Mouse (Mus musculus): ENCODE results near the gene Cx3cr1. TPM values are rescaled to one million over a fixed set of nuclear protein-coding genes. Genes with fewer than 3 reads are reported as not detected.

Cx3cr1 gene
- polyA plus RNA-seq, 1 experiment from 2014 or later, result 8.6 TPM

DNA sequence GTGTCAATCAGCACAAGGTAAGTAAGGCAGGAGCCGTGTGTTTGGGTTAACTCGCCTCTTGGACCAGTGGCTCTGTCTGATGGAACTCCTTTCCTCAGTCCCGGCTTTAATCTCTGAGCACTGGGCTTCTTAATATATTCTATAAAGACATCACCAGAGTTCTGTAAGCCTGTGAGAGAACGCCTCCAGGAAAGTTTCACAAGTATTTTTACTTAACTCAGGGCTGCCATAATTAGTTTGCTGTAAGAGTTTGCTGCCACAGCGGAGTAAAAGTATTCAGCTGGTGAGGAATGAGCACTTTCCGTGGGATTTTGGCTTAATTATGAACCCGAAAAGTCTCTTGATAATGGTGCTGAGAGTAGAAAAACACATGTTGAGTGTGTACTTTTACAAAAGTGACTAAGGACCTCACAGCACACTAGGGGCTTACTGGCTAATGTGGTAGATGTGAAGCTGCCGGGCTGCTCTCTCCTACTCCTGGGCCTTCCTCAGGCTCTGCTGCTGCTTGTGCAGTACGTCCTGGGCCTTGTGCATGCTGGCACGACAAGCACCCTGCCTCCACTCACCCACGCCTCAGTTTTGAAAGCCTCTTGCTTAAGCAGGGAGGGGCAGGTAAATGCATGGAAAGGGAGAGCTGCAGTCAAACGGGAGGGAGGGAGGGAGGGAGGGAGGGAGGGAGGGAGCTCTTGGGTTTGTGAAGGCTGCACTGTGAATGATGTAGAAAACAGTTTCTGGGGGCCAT, 167.1 kb downstream of the Cx3cr1 start:
- Histone ChIP-seq H3K4me3 (ENCODE audit: low read depth, low read length) (no peak overlapping the region), H3K4me2 (replicated peaks; ENCODE audit: low read depth) (no peak overlapping the region), H3K27ac (replicated peaks) (no peak overlapping the region), H3K9ac (ENCODE audit: low read length) (no peak overlapping the region), H3K9me3 (ENCODE audit: control insufficient read depth, low read length) (no peaks in the 10 kb centered on the region), H3K4me1 (replicated peaks; ENCODE audit: control insufficient read depth, insufficient read depth) (no peaks in the 10 kb centered on the region), H3K36me3 (ENCODE audit: control insufficient read depth, insufficient read depth, low read length) (peaks cover 25% of the 10 kb centered on the region), H3K27me3 (ENCODE audit: control insufficient read depth, insufficient read depth, low read length) (no peaks in the 10 kb centered on the region)
- ATAC-seq (ENCODE audit: low FRiP score, low TSS enrichment) (no peak), DNase-seq (ENCODE audit: low spot score) (no peak)
- no peak for TF ChIP-seq EP300 (optimal IDR thresholded peaks at IDR 0.05)
- TF ChIP-seq CTCF (IDR thresholded peaks at IDR 0.05; ENCODE audit: low read depth), result no peak
- 84% methylated on average over 11 of the region's 12 CpGs for WGBS

DNA sequence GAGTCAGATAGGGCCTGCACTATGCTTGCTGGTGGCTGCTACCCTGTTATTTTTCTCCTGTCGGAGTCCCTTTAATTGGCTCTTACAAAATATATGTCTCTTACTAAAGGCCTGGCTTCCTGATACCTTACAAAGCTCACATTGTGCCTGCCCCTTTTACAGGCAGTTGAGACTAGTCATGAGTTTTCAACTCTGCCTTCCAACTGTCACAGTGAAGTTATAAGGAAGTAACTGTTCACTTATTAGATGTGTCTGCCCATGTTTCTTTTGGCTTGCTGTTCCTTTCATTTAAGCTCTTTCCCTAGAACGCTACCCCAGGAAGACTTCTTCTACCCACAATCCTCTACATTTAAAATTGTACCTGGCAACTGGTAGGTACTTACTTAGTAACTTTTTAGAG, 170.2 kb downstream of the Cx3cr1 start:
- no peak overlapping the region for H3K4me2 ChIP-seq (replicated peaks; ENCODE audit: low read depth)

GRCm38 (mm10) chr9:119895040-119895721, 174.5 kb downstream of the Cx3cr1 start:
- H3K9ac ChIP-seq (ENCODE audit: low read length), result peak overlapping the region; percentile 86
- H3K4me3 ChIP-seq (ENCODE audit: low read depth, low read length), result peak overlapping the region; percentile 94
- WGBS, result under 1% methylated on average over 34 of the region's 71 CpGs
- no peaks in the 10 kb centered on the region for H3K27me3 ChIP-seq (ENCODE audit: control insufficient read depth, insufficient read depth, low read length)
- ATAC-seq (ENCODE audit: low FRiP score, low TSS enrichment), result peak; percentile 80
- no peaks in the 10 kb centered on the region for H3K9me3 ChIP-seq (ENCODE audit: control insufficient read depth, low read length)
- no peak for DNase-seq (ENCODE audit: low spot score)
- H3K4me2 ChIP-seq (replicated peaks; ENCODE audit: low read depth), result peak overlapping the region; percentile 83
- H3K27ac ChIP-seq (replicated peaks), result peak overlapping the region; percentile 86
- H3K36me3 ChIP-seq (ENCODE audit: control insufficient read depth, insufficient read depth, low read length), result no peaks in the 10 kb centered on the region
- TF ChIP-seq EP300 (optimal IDR thresholded peaks at IDR 0.05), result no peak
- TF ChIP-seq CTCF (IDR thresholded peaks at IDR 0.05; ENCODE audit: low read depth), result no peak
- peaks cover 4% of the 10 kb centered on the region; the same call in 1 of the 2 replicates for H3K4me1 ChIP-seq (replicated peaks; ENCODE audit: control insufficient read depth, insufficient read depth)

More for the DNA sequence above, 170.2 kb downstream of the Cx3cr1 start:
- WGBS, result 93% methylated on average over 2 of the region's 2 CpGs
- Histone ChIP-seq H3K9ac (ENCODE audit: low read length) (no peak overlapping the region), H3K9me3 (ENCODE audit: control insufficient read depth, low read length) (no peaks in the 10 kb centered on the region), H3K4me1 (replicated peaks; ENCODE audit: control insufficient read depth, insufficient read depth) (peaks cover 4% of the 10 kb centered on the region; the same call in 1 of the 2 replicates), H3K27me3 (ENCODE audit: control insufficient read depth, insufficient read depth, low read length) (no peaks in the 10 kb centered on the region), H3K27ac (replicated peaks) (no peak overlapping the region), H3K36me3 (ENCODE audit: control insufficient read depth, insufficient read depth, low read length) (peaks cover 3% of the 10 kb centered on the region), H3K4me3 (ENCODE audit: low read depth, low read length) (no peak overlapping the region)
- DNase-seq (ENCODE audit: low spot score) (no peak), ATAC-seq (ENCODE audit: low FRiP score, low TSS enrichment) (no peak)
- no peak for TF ChIP-seq CTCF (IDR thresholded peaks at IDR 0.05; ENCODE audit: low read depth)
- no peak for TF ChIP-seq EP300 (optimal IDR thresholded peaks at IDR 0.05)

DNA sequence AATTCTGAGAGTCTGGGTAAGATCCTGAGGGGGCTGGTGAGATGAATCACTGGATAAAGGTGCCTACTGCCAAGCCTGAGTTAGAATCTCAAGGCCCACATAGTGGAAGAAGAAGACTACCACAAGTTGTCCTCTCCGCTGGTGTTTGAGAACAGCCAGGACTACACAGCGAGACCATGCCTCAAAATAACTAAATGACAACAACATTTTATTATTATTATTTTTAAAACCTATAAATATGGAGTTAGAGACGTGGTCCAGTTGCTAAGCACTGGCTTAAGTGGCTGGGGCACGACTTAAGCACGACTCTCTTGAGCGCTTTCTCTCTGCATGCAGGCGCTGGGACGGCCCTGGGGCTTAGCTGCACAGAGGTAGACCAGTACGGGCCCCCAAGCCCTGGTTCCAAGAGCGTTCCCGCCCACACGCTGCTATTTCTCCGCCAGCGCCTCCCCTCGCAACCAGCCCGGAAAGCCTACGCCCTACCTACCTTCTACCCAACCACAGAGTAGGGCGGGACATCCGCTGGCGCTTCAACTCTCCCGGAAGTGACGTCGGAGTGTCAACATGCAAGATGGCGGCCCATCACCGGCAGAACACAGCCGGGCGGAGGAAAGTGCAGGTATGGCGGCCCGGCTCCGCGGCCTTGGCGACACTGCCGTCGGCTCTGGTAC, 175.2 kb downstream of the Cx3cr1 start, which contains the start of gene Wdr48:
Gene Wdr48, plus strand, starts transcription at position 540 of the 671 bp plus-strand sequence.
- no peaks in the 10 kb centered on the region for H3K9me3 ChIP-seq (ENCODE audit: control insufficient read depth, low read length)
- 3% methylated on average over 34 of the region's 34 CpGs for WGBS

GRCm38 (mm10) chr9:119893881-119894280, 175.8 kb downstream of the Cx3cr1 start:
- DNase-seq (ENCODE audit: low spot score) (no peak), ATAC-seq (ENCODE audit: low FRiP score, low TSS enrichment) (no peak)
- TF ChIP-seq CTCF (IDR thresholded peaks at IDR 0.05; ENCODE audit: low read depth), result no peak
- no peak for TF ChIP-seq EP300 (optimal IDR thresholded peaks at IDR 0.05)
- peak overlapping the region; percentile 86; the same call in 1 of the 2 replicates for H3K9ac ChIP-seq (ENCODE audit: low read length)
- H3K27me3 ChIP-seq (ENCODE audit: control insufficient read depth, insufficient read depth, low read length), result no peaks in the 10 kb centered on the region
- H3K4me3 ChIP-seq (ENCODE audit: low read depth, low read length), result no peak overlapping the region
- H3K27ac ChIP-seq (replicated peaks), result no peak overlapping the region
- H3K4me1 ChIP-seq (replicated peaks; ENCODE audit: control insufficient read depth, insufficient read depth), result peaks cover 4% of the 10 kb centered on the region; the same call in 1 of the 2 replicates
- H3K4me2 ChIP-seq (replicated peaks; ENCODE audit: low read depth), result no peak overlapping the region
- no peaks in the 10 kb centered on the region for H3K36me3 ChIP-seq (ENCODE audit: control insufficient read depth, insufficient read depth, low read length)
- 76% methylated on average over 5 of the region's 5 CpGs for WGBS
- H3K9me3 ChIP-seq (ENCODE audit: control insufficient read depth, low read length), result no peaks in the 10 kb centered on the region

More for the DNA sequence above, 175.2 kb downstream of the Cx3cr1 start, which contains the start of gene Wdr48:
- H3K4me1 ChIP-seq (replicated peaks; ENCODE audit: control insufficient read depth, insufficient read depth), result peaks cover 4% of the 10 kb centered on the region; the same call in 1 of the 2 replicates
- H3K27me3 ChIP-seq (ENCODE audit: control insufficient read depth, insufficient read depth, low read length), result no peaks in the 10 kb centered on the region
- peak within 1 kb of the TSS; percentile 94 for H3K4me3 ChIP-seq (ENCODE audit: low read depth, low read length)
- peak within 1 kb of the TSS; percentile 83 for H3K4me2 ChIP-seq (replicated peaks; ENCODE audit: low read depth)
- DNase-seq (ENCODE audit: low spot score) (peak; percentile 96), ATAC-seq (ENCODE audit: low FRiP score, low TSS enrichment) (peak; percentile 99)
- peak within 1 kb of the TSS; percentile 86 for H3K9ac ChIP-seq (ENCODE audit: low read length)
- H3K27ac ChIP-seq (replicated peaks), result peak within 1 kb of the TSS; percentile 86
- H3K36me3 ChIP-seq (ENCODE audit: control insufficient read depth, insufficient read depth, low read length), result no peaks in the 10 kb centered on the region
- peak; percentile 28; the same call in 1 of the 2 replicates for TF ChIP-seq CTCF (IDR thresholded peaks at IDR 0.05; ENCODE audit: low read depth)
- no peak for TF ChIP-seq EP300 (optimal IDR thresholded peaks at IDR 0.05)
